Mouse (Mus musculus) MN1 (cell line): ENCODE results near the gene Brpf3.
A peak's percentile ranks its signal among the peaks of the same experiment; 100 is the strongest.
"Not testable (repeated sequence)": the region's sequence is repeated elsewhere in the genome, so short reads cannot be mapped to it uniquely, and the experiment has no call there.

Source experiments
- DNase-seq: peaks from one replicate; pipeline ENCODE4 v3.0.0-alpha.2; 2016; ENCODE audit warnings: low spot score

The Brpf3 gene

DNA sequence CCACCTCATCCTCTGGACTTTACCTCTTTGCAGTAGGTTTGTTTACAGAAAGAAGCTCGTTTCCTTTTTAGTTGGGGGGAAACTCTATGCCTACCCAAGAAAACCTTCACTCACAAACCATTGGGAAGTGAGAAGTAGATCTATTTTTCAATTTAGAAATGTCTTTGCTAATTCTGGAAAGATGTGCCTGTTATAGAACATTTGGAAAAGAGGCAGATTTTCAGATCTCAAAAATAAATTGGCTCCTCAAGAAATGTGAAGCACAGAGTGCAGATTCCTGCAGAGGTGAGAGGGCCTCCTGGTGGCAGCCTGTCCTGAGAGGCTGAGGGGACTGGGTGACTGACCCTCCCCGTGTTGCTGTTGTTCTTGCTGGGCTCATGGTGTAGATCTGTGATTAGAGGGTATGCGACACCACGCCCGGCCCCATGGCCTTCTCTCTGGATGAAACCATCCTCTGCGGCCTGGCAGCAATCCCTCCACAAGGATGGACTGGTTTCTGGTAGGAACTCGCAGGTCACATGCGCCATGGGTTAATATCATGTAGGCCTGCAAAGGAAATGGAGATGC is 26.9 kb downstream of the Brpf3 start:
- no peak for DNase-seq

DNA sequence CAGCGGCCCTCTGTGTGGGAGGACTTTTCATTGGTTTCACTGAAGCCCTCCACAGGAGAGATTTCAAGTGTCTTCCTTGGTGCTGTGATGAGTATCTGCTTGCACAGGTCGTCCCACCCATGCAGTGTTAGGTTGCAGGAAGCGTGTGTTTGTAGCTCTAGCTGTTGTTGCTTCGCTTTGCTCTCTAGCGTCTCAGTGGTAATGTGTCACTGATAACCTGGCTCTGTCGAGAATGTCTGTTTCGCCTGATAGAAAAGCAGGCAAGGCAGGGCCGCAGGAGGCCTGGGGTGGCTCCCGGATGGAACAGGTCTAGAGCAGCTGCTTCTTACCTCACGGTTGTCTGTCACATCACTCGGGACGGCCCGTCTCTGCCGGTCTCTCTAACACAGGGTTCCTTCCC is 28.2 kb downstream of the Brpf3 start:
- no peak for DNase-seq

DNA sequence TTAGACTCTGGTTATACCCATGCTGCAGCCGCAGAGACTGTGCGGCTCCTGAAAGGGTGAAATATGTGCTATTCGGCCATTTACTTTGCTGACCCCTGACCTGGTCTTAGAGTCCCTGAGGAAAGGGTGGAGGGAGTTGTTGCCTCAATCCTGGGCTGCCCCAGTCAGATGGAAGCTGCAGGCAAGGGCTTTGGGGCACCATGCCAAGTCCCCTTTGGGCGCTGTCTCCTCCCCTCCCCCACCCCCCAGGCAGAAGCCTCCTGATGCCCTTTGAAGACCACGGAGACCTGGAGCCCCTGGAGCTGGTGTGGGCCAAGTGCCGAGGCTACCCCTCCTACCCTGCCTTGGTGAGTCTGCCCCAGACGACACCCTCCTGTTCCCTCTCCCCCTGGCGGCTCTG is 30.2 kb downstream of the Brpf3 start:
- no peak for DNase-seq

GRCm38 (mm10) chr17:28832040-28832439 is 31.1 kb downstream of the Brpf3 start:
- no peak for DNase-seq

DNA sequence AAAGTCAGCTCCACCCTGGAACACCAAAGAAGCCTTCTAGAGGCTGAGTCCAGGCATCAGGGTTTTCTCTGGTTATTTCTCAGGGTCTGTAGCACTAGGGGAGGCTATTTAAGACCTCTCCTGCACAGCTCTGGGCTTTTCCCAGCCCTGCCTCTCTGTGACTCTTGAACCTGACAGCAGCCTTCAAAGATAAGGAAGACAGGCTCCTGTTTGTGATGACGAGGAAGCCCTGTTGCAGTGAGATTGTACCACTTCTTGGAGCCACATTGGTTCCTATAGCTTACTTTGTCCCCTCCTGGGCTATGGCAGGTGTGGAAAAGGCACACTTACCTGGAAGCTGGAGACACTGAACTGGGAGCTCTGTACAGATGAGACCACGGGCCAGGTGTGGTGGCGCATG is 32.0 kb downstream of the Brpf3 start:
- no peak for DNase-seq

- no peak for DNase-seq
These were observed 33.8 kb downstream of the Brpf3 start for GRCm38 (mm10) chr17:28834676-28835075.

- DNase-seq: no peak
These were observed 37.0 kb downstream of the Brpf3 start for GRCm38 (mm10) chr17:28837840-28838239.

- not testable (repeated sequence) for DNase-seq
These were observed 41.1 kb downstream of the Brpf3 start for GRCm38 (mm10) chr17:28841947-28842346.

DNA sequence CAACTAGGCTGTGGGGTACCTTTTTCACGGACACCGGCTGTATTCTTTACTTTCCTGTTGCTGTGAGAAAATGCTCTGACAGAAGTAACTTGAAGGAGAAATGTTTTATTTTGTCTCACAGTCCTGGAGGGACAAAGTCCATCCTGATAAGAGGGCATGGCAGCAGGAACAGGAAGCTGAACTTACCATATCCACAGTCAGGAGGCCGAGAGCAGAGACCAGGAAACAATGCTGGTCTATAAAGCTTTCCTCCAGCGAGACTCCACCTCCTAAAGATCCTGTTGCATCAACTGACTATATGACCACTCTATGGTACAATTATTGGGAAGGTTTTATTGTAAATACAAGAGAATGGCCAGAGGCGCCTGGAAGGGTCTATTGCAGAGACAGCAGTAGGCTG is 42.8 kb downstream of the Brpf3 start:
- no peak for DNase-seq

DNA sequence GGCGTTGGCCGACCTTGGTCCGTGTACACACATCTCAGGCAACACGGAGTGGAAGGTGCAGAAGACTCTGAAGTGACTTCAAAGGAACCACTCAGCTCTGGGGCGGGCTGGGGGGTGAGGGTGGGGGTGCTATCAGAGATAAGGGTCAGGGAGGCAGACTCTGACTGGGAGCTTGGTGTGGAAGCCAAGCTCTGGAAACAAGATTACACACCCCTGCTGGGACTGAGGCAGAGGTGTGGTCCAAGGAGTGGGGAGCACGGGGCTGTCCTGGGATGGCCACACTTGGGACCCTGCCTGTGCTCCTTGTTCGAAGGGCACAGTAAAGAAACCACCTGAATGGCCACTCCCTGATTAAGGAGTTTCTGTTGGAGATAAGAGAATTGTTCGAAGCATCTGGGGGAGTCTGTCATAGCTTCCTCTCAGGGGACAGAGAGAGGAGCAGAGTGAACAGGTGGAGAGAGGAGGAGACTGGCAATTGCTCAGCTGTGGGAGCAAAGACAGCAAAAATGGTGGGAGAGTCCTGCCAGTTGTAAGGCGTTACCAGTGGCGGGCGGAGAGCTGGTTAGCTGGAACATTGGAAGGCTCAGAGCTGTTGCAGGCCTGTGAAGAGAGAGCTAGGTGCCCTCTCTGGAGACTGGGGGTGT is 46.2 kb downstream of the Brpf3 start:
- no peak for DNase-seq

- DNase-seq: no peak
These were observed 49.6 kb downstream of the Brpf3 start for GRCm38 (mm10) chr17:28850511-28850910.

DNA sequence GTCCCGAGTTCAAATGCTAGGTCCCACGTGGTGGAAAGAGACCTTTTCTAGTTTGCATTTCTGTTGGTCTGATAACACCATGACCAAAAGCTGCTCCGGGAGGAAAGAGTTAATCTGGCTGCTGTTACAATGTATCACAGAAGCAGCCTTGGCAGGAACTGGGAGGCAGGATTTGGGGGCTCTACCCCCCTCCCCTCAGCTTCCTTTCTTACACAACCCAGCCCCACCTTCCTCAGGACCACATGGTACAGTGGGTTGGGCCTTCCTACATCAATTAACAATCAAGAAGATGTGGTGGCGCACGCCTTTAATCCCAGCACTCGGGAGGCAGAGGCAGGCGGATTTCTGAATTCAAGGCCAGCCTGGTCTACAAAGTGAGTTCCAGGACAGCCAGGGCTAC is 53.5 kb downstream of the Brpf3 start:
- DNase-seq: no peak

DNA sequence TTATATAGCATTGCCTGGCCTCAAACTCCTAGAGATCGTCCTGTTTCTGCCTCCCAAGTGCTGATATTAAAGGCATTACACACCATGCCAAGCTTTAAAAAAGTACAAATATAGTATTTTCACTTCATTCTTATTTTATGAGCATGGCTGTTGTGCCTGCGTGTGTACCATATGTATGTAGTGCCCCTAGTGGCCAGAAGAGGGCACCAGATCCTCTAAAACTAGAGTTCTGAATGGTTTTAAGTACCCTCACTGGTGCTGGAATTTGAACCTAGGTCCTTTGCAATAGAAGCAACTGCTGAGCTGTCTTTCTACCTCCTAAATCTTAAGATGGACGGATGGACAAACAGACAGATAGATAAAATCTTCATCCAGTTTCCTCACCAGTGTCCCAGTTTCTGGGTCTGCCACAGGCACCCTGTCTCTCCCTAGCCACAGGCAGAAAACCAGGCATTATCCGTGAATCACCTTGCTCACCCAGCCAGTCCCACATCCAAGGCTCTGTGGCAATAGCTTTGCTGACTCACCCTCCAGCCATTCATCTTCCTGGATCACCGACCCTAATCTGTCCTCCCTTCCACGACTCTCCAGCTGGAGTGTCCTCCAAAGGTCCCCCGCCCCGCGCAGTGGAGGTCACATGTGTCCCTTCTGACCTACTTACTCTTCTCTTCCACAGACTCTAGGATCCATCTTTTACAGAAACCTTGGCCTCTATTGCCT is 54.4 kb downstream of the Brpf3 start:
- peak; percentile 57 for DNase-seq

DNA sequence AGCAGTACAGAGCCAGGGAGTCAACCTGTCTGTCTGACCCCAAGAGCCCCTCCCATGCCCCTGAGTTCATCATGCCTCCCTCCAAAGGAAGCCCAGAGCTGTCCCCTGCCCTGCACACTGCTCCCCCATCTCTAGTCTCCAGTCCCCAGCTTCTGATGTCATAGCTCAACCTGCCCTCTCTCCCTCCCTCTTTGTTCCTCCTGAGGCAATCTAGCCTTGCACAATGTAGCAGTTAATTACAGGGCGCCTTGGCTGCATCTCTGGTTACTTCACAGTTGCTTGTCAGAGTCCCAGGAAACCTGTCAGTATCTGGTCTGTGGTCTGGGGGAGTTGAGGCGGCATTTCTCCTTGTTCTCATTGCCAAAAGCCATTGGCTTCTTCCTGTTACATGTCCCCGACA is 55.1 kb downstream of the Brpf3 start:
- peak; percentile 45 for DNase-seq

GRCm38 (mm10) chr17:28858205-28858604 is 57.3 kb downstream of the Brpf3 start, which contains the start of gene Pnpla1:
Gene Pnpla1, plus strand, starts transcription at chr17:28858411.
- no peak for DNase-seq

DNA sequence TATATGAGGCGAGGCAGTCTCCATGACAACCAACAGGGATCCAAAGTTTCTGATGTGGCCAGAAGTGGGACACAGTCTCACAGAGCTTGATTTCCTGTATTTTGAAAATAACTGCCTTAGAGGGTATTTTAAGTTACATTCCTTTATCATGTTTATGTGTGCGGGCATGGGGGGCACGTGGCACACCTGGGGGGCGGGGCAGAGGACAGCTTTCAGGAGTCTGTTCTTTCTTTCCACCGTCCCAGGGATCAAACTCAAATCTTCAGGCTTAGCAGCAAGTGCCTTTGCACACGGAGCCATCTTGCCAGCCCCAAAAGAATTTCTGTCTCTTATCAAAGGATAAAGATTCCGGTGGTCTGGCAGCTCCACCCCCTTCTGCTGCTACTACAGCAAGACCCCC is 63.0 kb downstream of the Brpf3 start:
- DNase-seq: no peak

GRCm38 (mm10) chr17:28864464-28864863 is 63.6 kb downstream of the Brpf3 start:
- DNase-seq: no peak

DNA sequence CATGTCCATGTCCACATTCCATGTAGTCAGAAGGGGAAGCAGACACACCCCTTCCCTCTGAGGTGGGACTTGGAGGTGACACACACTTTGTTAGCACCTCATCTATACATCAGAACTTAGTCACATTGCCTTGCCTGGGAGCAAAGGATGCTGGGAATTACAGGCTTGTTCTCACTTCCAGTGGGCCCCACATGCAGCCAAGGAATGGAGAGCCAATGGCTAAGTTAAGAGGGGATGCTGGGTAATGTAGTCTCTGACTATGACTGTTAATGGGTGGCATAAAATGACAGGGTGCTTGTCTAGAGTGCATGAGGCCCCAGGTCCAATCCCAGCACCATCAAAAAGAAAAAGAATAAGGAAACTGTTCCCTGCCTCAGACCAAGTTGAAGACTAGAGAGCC is 66.0 kb downstream of the Brpf3 start:
- no peak for DNase-seq

DNA sequence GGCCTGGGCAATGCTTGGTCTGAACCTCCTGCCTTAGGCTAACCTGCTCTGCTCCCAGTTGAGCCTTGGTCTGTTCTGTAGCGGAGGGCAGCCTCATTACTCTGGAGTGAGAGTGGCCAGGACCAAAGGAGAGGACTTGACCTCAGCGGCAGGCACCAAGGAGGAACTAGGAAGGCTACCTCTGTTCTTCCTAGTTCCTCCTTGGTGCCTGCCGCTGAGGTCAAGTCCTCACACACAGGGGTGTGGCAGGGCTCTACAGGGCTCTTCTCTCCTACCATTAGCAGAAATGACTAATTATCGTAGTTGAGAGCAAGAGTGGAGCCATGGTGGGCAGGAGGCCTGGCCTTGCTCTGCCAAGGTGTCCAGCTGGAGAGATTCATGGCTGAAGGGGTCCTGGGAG is 66.5 kb downstream of the Brpf3 start:
- no peak for DNase-seq

DNA sequence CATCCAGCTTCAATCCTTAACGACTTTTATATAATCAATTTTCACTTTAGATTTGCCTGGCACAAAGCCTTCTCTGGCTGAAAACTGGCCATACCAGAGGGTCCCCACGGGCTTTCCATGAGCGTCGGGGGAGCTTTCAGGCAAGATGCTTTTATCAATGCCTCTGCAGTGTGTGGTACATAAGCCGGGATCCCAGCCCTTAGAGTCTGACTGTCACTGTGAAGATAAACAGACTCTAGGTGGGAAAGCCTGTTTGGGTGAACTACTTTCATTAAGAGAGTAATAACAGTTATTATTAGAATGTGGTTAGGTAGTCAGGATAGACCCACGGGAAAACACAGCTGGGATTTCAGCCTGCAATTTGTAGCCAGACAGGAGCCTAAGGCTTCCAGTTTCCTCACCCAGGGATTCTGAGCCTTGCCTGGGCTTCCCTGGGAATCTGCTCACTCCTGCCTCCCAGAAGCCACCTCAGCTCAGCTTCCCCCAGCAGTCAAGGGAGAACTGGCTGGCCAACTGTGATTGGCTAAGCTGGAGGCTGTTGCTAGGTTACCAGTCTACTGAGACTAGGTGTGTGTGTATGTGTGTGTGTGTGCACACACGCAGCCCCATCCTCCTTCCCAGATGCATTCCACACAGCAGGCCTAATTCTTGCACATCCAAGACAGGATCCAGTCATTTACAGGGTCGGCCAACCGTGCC is 68.7 kb downstream of the Brpf3 start:
- peak; percentile 83 for DNase-seq

GRCm38 (mm10) chr17:28870435-28870834 is 69.5 kb downstream of the Brpf3 start:
- no peak for DNase-seq

DNA sequence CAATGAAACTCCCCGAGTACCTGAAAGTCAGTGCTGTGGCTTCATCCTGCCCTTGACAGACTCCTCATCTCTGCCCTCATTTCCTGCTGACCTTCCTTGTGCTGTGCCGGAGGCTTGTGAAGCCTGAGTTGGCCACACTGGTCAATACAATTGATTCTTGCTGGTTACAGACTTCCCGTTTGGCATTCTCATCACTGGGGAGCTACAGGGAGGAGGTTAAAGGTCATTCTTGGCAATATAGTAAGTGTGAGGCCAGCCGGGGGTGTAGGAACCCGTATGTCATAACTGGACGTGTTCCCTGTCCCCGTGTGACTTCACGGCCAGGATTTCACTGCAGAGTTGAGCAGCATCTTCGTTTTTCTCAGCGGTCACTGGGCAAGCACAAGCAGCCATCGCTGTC is 70.9 kb downstream of the Brpf3 start:
- DNase-seq: no peak

DNA sequence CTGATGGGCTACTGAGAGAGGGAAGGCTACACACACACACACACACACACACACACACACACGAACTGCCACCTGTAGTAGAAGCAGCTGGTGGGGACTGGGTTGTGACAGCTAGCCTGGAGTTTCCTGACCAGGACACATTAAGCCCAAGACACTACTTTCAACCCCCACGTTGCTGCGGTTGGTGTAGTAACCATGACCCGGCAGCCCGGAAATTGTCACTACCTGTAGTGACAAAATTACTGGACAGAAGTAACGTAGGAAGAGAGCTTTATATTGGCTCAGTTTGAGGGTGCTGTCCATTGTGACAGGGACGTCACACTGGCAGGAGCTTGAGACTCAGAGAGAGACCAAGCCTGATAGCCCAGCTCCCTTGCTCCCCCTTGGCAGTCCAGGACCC is 71.4 kb downstream of the Brpf3 start:
- DNase-seq: no peak
